In genomic region chr1:160231013-160231412, GRCm38 (mm10) we compare ENCODE assay signal across 7 mouse cellular contexts. TPM values are rescaled to one million over a fixed set of nuclear protein-coding genes. Genes with fewer than 3 reads are reported as not detected.
DNase-seq lines count a peak whose midpoint lies in the region; ATAC-seq and TF ChIP-seq lines count a peak whose summit lies in the region.

No protein-coding gene starts in this region.

- H3K27me3 ChIP-seq in intestine, postnatal 0 days (replicated peaks; ENCODE audit: control insufficient read depth, insufficient read depth, low read length): no peaks in the 10 kb centered on the region
- no peaks in the 10 kb centered on the region for H3K27me3 ChIP-seq in intestine, embryonic 15.5 days (replicated peaks)
- H3K27me3 ChIP-seq in myocyte (ENCODE audit: control insufficient read depth, insufficient read depth, insufficient read length): no peaks in the 10 kb centered on the region
- H3K27me3 ChIP-seq in neural tube, embryonic 15.5 days (replicated peaks): no peaks in the 10 kb centered on the region

- no peak overlapping the region for H3K9ac ChIP-seq in intestine, postnatal 0 days (ENCODE audit: low read depth, low read length)
- no peak overlapping the region for H3K9ac ChIP-seq in intestine, embryonic 15.5 days
- no peak overlapping the region for H3K9ac ChIP-seq in neural tube, embryonic 15.5 days (replicated peaks)

- TF ChIP-seq CTCF in intestine, postnatal 0 days (IDR thresholded peaks at IDR 0.05; ENCODE audit: low read depth): peak; percentile 66

- H3K36me3 ChIP-seq in intestine, postnatal 0 days (ENCODE audit: control insufficient read depth, insufficient read depth): no peaks in the 10 kb centered on the region; the same call in 1 of the 2 replicates
- no peaks in the 10 kb centered on the region for H3K36me3 ChIP-seq in intestine, embryonic 15.5 days
- no peaks in the 10 kb centered on the region for H3K36me3 ChIP-seq in myocyte (ENCODE audit: control insufficient read depth, insufficient read depth)
- H3K36me3 ChIP-seq in neural tube, embryonic 15.5 days: peaks cover 9% of the 10 kb centered on the region; the same call in 1 of the 2 replicates

- 0 out of 2 replicates have a peak, but pooled peaks cover 3% of the 10 kb centered on the region for H3K4me1 ChIP-seq in intestine, postnatal 0 days (replicated peaks; ENCODE audit: control insufficient read depth, insufficient read depth, low read length)
- H3K4me1 ChIP-seq in intestine, embryonic 15.5 days (replicated peaks): no peaks in the 10 kb centered on the region
- no peaks in the 10 kb centered on the region for H3K4me1 ChIP-seq in neural tube, embryonic 15.5 days

- ATAC-seq in intestine, postnatal 0 days: no peak
- no peak for ATAC-seq in intestine, embryonic 15.5 days
- no peak for ATAC-seq in neural tube, embryonic 15.5 days (ENCODE audit: low FRiP score)

- no peak overlapping the region for H3ac ChIP-seq in myocyte (ENCODE audit: control insufficient read depth, insufficient read length)

- no peak overlapping the region for H3K27ac ChIP-seq in intestine, postnatal 0 days (ENCODE audit: low read depth, low read length)
- no peak overlapping the region for H3K27ac ChIP-seq in intestine, embryonic 15.5 days
- no peak overlapping the region for H3K27ac ChIP-seq in neural tube, embryonic 15.5 days (replicated peaks)

- no peak overlapping the region for H3K4me2 ChIP-seq in intestine, postnatal 0 days (replicated peaks; ENCODE audit: low read depth)
- H3K4me2 ChIP-seq in intestine, embryonic 15.5 days (replicated peaks): no peak overlapping the region
- H3K4me2 ChIP-seq in myocyte (ENCODE audit: low read depth): peak overlapping the region; percentile 20
- no peak overlapping the region for H3K4me2 ChIP-seq in neural tube, embryonic 15.5 days

- H3K4me3 ChIP-seq in intestine, postnatal 0 days (ENCODE audit: low read depth, low read length): no peak overlapping the region
- no peak overlapping the region for H3K4me3 ChIP-seq in intestine, embryonic 15.5 days (replicated peaks)
- H3K4me3 ChIP-seq in myocyte: no peak overlapping the region
- H3K4me3 ChIP-seq in neural tube, embryonic 15.5 days (replicated peaks): no peak overlapping the region

- no peaks in the 10 kb centered on the region for H3K79me2 ChIP-seq in myocyte (ENCODE audit: control insufficient read depth, insufficient read depth)

- 33% methylated on average over 4 of the region's 4 CpGs for WGBS in intestine, postnatal 0 days
- 40% methylated on average over 4 of the region's 4 CpGs for WGBS in intestine, embryonic 15.5 days
- 47% methylated on average over 4 of the region's 4 CpGs for WGBS in neural tube, embryonic 15.5 days

- no peak for TF ChIP-seq POLR2A in myocyte (IDR thresholded peaks at IDR 0.05; ENCODE audit: insufficient read length, low read depth)

- peak; percentile 50 for DNase-seq in ovary, postnatal 14 days (ENCODE audit: low spot score)
- DNase-seq in ovary, adult 18-20 months (ENCODE audit: low spot score): no peak
- DNase-seq in brain, adult 2 months (ENCODE audit: low read depth, low spot score): peak; percentile 77

- no peaks in the 10 kb centered on the region for H3K9me3 ChIP-seq in intestine, postnatal 0 days (ENCODE audit: control insufficient read depth)
- no peaks in the 10 kb centered on the region for H3K9me3 ChIP-seq in intestine, embryonic 15.5 days
- H3K9me3 ChIP-seq in neural tube, embryonic 15.5 days (replicated peaks): no peaks in the 10 kb centered on the region

TF ChIP-seq in myocyte, 11 proteins besides CTCF, POLR2A, EP300 and RAD21:
- TF ChIP-seq MYOG (IDR thresholded peaks at IDR 0.05; ENCODE audit: control insufficient read depth in 1 of 3, insufficient read depth in 1 of 3, insufficient read length in 2 of 3, low read depth in 2 of 3): no peak
- TF ChIP-seq MYOD1 (IDR thresholded peaks at IDR 0.05; ENCODE audit: control insufficient read depth in 1 of 3, insufficient read length in 2 of 3, low read depth in 2 of 3): no peak
- no peak for TF ChIP-seq USF1 (IDR thresholded peaks at IDR 0.05; ENCODE audit: low read depth)
- no peak for TF ChIP-seq POLR2AphosphoS2 (IDR thresholded peaks at IDR 0.05; ENCODE audit: insufficient read length, low read depth)
- no peak for TF ChIP-seq TCF3 (IDR thresholded peaks at IDR 0.05; ENCODE audit: insufficient read length, low read depth)
- no peak for TF ChIP-seq E2F4 (IDR thresholded peaks at IDR 0.05; ENCODE audit: insufficient read depth)
- no peak for TF ChIP-seq TCF12 (IDR thresholded peaks at IDR 0.05; ENCODE audit: insufficient read depth, poor library complexity, severe bottlenecking)
- TF ChIP-seq MAX (IDR thresholded peaks at IDR 0.05; ENCODE audit: low read depth): no peak
- no peak for TF ChIP-seq SRF (IDR thresholded peaks at IDR 0.05; ENCODE audit: control insufficient read depth, insufficient read length, low read depth)
- no peak for TF ChIP-seq REST (IDR thresholded peaks at IDR 0.05; ENCODE audit: insufficient read depth, insufficient read length)
- no peak for TF ChIP-seq CEBPB (IDR thresholded peaks at IDR 0.05; ENCODE audit: insufficient read depth, poor library complexity, severe bottlenecking)

RNA-seq across cellular contexts. Expression of gene Cacybp, which starts 18.3 kb away (rescaled TPM):
- 98.0 and 104 TPM in 2 replicates for polyA plus RNA-seq in intestine, postnatal 0 days (2015; fragmentation: Nextera tagmentation; extraction: Ambion mirVana)
- 199 and 235 TPM in 2 replicates for polyA plus RNA-seq in intestine, embryonic 15.5 days (2015; fragmentation: Nextera tagmentation; extraction: Ambion mirVana)
- polyA plus RNA-seq in myocyte (2012; fragmentation: generic; extraction: Trizol): 39.9 TPM
- polyA plus RNA-seq in neural tube, embryonic 15.5 days (2015; fragmentation: Nextera tagmentation; extraction: Ambion mirVana): 278 and 279 TPM in 2 replicates

RNA-seq across cellular contexts. Expression of gene Mrps14, which starts 36.0 kb away (rescaled TPM):
- polyA plus RNA-seq in intestine, postnatal 0 days (2015; fragmentation: Nextera tagmentation; extraction: Ambion mirVana): 226 and 233 TPM in 2 replicates
- polyA plus RNA-seq in intestine, embryonic 15.5 days (2015; fragmentation: Nextera tagmentation; extraction: Ambion mirVana): 295 and 314 TPM in 2 replicates
- polyA plus RNA-seq in myocyte (2012; fragmentation: generic; extraction: Trizol): 72.2 TPM
- polyA plus RNA-seq in neural tube, embryonic 15.5 days (2015; fragmentation: Nextera tagmentation; extraction: Ambion mirVana): 130 and 154 TPM in 2 replicates
